Mouse (Mus musculus) left cerebral cortex, adult 9 months (tissue): ENCODE data around the gene Filip1.

ENCODE experiments used
- DNase-seq, 2 experiments: peaks; one replicate each; pipeline ENCODE4 v3.0.0; 2022; ENCODE audit warnings: low spot score in 2 of 2

Gene Filip1

GRCm38 (mm10) chr9:79829842-79830800, 182.5 kb downstream of the Filip1 start:
- no peak for DNase-seq

- no peak for DNase-seq
Observed at GRCm38 (mm10) chr9:79827072-79827471, 185.6 kb downstream of the Filip1 start.

GRCm38 (mm10) chr9:79825526-79825925, 187.1 kb downstream of the Filip1 start:
- no peak for DNase-seq

GRCm38 (mm10) chr9:79823856-79824255, 188.8 kb downstream of the Filip1 start:
- no peak for DNase-seq

GRCm38 (mm10) chr9:79823438-79823837, 189.2 kb downstream of the Filip1 start:
- no peak for DNase-seq

GRCm38 (mm10) chr9:79816464-79816863, 196.2 kb downstream of the Filip1 start:
- no peak for DNase-seq

GRCm38 (mm10) chr9:79816013-79816412, 196.6 kb downstream of the Filip1 start:
- no peak for DNase-seq

- DNase-seq = no peak
Observed at GRCm38 (mm10) chr9:79814592-79814991, 198.1 kb downstream of the Filip1 start.

- no peak for DNase-seq
Observed at GRCm38 (mm10) chr9:79810969-79811902, 201.4 kb downstream of the Filip1 start.

GRCm38 (mm10) chr9:79810534-79810933, 202.1 kb downstream of the Filip1 start:
- no peak for DNase-seq

GRCm38 (mm10) chr9:79809411-79809810, 203.2 kb downstream of the Filip1 start:
- no peak for DNase-seq

- DNase-seq = no peak
Observed at GRCm38 (mm10) chr9:79807178-79807577, 205.5 kb downstream of the Filip1 start.

GRCm38 (mm10) chr9:79806317-79807075, 206.2 kb downstream of the Filip1 start:
- DNase-seq = peak; percentile 19 to 40

- no peak for DNase-seq
Observed at GRCm38 (mm10) chr9:79805426-79805825, 207.2 kb downstream of the Filip1 start.

- DNase-seq = no peak
Observed at GRCm38 (mm10) chr9:79796461-79797135, 216.1 kb downstream of the Filip1 start.

GRCm38 (mm10) chr9:79795076-79795475, 217.6 kb downstream of the Filip1 start:
- no peak for DNase-seq

- DNase-seq = peak; percentile 93 to 96
Observed at GRCm38 (mm10) chr9:79792841-79793835, 219.5 kb downstream of the Filip1 start, which contains the start of gene Tmem30a. Gene Tmem30a, minus strand, starts transcription at chr9:79793507.

- DNase-seq = no peak
Observed at GRCm38 (mm10) chr9:79785794-79786085, 226.9 kb downstream of the Filip1 start.

- no peak for DNase-seq
Observed at GRCm38 (mm10) chr9:79784934-79785793, 227.5 kb downstream of the Filip1 start.
